Mouse (Mus musculus): ENCODE data around the gene Actg1.

DNA sequence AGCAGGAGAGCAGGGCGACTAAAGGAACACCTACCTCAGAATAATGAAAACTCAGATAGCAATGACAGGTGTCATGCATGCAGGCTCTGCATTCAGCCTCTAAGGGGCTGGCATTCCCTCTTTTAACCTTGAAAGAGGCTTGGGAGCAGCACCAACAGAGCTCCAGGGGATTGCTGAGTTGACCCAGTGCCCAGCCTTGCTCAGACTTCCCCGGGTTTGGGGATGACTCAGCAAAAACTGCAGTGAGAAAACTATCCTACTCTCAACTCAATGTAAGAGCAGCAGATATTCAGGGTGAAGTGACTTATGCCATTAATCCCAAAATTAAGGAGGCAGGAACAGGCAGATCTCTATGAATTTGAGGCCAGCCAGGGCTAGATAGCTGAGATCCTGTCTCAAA, 38.8 kb upstream of the Actg1 start:
- TF ChIP-seq CTCF (IDR thresholded peaks at IDR 0.05; ENCODE audit: low read depth) (no peak), EP300 (IDR thresholded peaks at IDR 0.05; ENCODE audit: low read depth) (no peak)

All from liver, embryonic 14.5 days (tissue).